Mouse (Mus musculus): ENCODE results near the gene Zbed3.

DNA sequence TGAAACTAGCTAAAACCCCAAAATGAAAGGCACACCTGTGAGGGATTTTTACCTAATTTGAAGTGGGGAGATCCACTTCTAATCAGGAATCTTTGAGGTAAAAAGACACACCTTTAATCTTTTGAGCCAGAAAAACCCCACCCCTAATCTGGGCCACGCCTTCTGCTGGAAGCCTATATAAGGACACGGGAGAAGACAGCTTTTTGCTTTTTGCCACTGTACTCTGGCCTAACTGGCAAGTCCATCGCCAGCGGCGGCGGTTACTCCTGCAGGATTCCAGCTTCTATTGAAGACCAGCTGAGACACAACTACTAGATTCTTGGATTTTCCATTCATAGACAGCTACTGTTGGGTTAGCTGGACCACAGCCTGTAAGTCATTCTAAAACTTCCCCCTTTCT lies at the start of gene Zbed3:
- TF ChIP-seq CTCF (IDR thresholded peaks at IDR 0.05; ENCODE audit: low read depth) (no peak), EP300 (optimal IDR thresholded peaks at IDR 0.05) (no peak)
